Mouse (Mus musculus): ENCODE data around the gene Mllt3. TPM values are rescaled to one million over a fixed set of nuclear protein-coding genes. Genes with fewer than 3 reads are reported as not detected.

Gene Mllt3
- polyA plus RNA-seq (2012; ENCODE audit: insufficient read depth, low replicate concordance), result 0.69 and 4.0 TPM in 2 replicates

GRCm38 (mm10) chr4:88033216-88033653 lies at the start of gene Mllt3:
TSS of gene Mllt3 (minus strand) at chr4:88033364.
- Histone ChIP-seq H3K4me1 (peaks cover 22% of the 10 kb centered on the region), H3K9me3 (no peaks in the 10 kb centered on the region), H3K4me3 (replicated peaks) (peak within 1 kb of the TSS; percentile 95), H3K27me3 (replicated peaks) (peaks cover 10% of the 10 kb centered on the region), H3K36me3 (replicated peaks; ENCODE audit: low read length) (peaks cover 9% of the 10 kb centered on the region)
- TF ChIP-seq GATA1 (IDR thresholded peaks at IDR 0.05; ENCODE audit: borderline replicate concordance, low read length), result no peak
- TF ChIP-seq FLI1 (IDR thresholded peaks at IDR 0.05; ENCODE audit: low read length), result no peak

DNA sequence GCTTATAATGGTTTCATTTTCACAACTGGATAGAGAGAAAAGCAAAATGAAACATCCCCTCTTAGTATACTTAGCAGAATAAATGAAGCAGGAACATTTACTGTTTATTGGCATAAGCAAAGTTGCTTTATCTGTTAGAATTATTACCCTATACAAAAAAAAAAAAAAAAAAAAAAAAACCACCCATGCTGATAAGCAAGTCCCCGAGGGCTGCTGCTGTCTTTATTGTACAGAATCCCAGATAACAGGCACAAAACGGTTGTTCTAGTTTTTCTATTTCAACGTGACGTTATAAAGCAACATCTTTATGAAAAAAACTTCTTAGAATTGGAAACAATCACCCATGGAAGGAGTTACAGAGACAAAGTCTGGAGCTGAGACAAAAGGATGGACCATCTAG lies 49.2 kb upstream of the Mllt3 start:
- H3K36me3 ChIP-seq (replicated peaks; ENCODE audit: low read length), result no peaks in the 10 kb centered on the region
- H3K27me3 ChIP-seq (replicated peaks), result no peaks in the 10 kb centered on the region
- H3K4me1 ChIP-seq, result peaks cover 13% of the 10 kb centered on the region
- TF ChIP-seq GATA1 (IDR thresholded peaks at IDR 0.05; ENCODE audit: borderline replicate concordance, low read length) (no peak), FLI1 (IDR thresholded peaks at IDR 0.05; ENCODE audit: low read length) (no peak)
- no peak overlapping the region for H3K4me3 ChIP-seq (replicated peaks)
- H3K9me3 ChIP-seq, result no peaks in the 10 kb centered on the region

DNA sequence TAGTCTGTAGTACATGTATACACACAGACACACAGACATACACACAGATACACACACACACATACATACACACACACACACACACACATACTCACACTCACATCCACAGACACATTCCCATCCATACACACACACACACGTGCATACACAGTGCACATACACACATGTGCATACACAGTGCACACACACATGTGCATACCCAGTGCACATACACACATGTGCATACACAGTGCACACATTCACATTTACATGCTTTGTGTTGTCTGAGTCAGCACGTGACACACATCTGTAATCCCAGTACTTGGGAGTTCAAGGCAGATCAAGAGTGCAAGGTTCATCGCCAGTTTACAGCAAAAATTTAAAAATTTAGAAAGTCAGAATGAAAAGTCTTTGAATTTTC lies 48.7 kb upstream of the Mllt3 start:
- no peak for TF ChIP-seq FLI1 (IDR thresholded peaks at IDR 0.05; ENCODE audit: low read length)
- no peak for TF ChIP-seq GATA1 (IDR thresholded peaks at IDR 0.05; ENCODE audit: borderline replicate concordance, low read length)
- H3K36me3 ChIP-seq (replicated peaks; ENCODE audit: low read length), result no peaks in the 10 kb centered on the region
- peaks cover 13% of the 10 kb centered on the region for H3K4me1 ChIP-seq
- H3K27me3 ChIP-seq (replicated peaks), result no peaks in the 10 kb centered on the region
- peak overlapping the region; percentile 80 for H3K4me3 ChIP-seq (replicated peaks)
- H3K9me3 ChIP-seq, result no peaks in the 10 kb centered on the region

GRCm38 (mm10) chr4:88081417-88081816 lies 48.3 kb upstream of the Mllt3 start:
- Histone ChIP-seq H3K4me1 (peaks cover 13% of the 10 kb centered on the region), H3K4me3 (replicated peaks) (peak overlapping the region; percentile 81), H3K27me3 (replicated peaks) (no peaks in the 10 kb centered on the region), H3K9me3 (no peaks in the 10 kb centered on the region), H3K36me3 (replicated peaks; ENCODE audit: low read length) (no peaks in the 10 kb centered on the region)
- no peak for TF ChIP-seq GATA1 (IDR thresholded peaks at IDR 0.05; ENCODE audit: borderline replicate concordance, low read length)
- no peak for TF ChIP-seq FLI1 (IDR thresholded peaks at IDR 0.05; ENCODE audit: low read length)

GRCm38 (mm10) chr4:88078983-88079382 lies 45.8 kb upstream of the Mllt3 start:
- Histone ChIP-seq H3K36me3 (replicated peaks; ENCODE audit: low read length) (no peaks in the 10 kb centered on the region), H3K9me3 (no peaks in the 10 kb centered on the region), H3K27me3 (replicated peaks) (no peaks in the 10 kb centered on the region), H3K4me3 (replicated peaks) (no peak overlapping the region), H3K4me1 (peaks cover 13% of the 10 kb centered on the region)
- TF ChIP-seq FLI1 (IDR thresholded peaks at IDR 0.05; ENCODE audit: low read length) (no peak), GATA1 (IDR thresholded peaks at IDR 0.05; ENCODE audit: borderline replicate concordance, low read length) (no peak)

DNA sequence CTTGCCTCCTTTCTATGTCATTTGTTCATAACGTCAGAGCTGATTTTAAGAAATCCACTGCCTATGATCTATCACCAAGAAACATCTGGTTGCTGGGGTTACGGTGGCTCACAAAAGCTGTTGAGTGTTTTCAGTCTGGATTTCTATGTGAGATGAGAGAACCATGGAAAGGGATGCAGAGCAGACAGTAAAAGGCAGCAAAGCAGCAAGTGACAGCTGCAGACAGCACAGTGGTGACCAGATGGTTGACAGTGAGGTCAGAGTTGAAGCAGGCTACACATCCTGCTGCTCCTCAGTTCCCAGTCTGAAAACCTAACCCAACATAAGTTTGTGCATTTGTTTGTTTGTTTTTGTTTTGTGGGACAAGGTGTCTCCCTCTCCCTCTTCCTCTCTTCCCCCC lies 42.2 kb upstream of the Mllt3 start:
- TF ChIP-seq FLI1 (IDR thresholded peaks at IDR 0.05; ENCODE audit: low read length), result no peak
- TF ChIP-seq GATA1 (IDR thresholded peaks at IDR 0.05; ENCODE audit: borderline replicate concordance, low read length), result no peak
- Histone ChIP-seq H3K9me3 (peaks cover 12% of the 10 kb centered on the region), H3K4me1 (no peaks in the 10 kb centered on the region), H3K4me3 (replicated peaks) (no peak overlapping the region), H3K27me3 (replicated peaks) (no peaks in the 10 kb centered on the region), H3K36me3 (replicated peaks; ENCODE audit: low read length) (no peaks in the 10 kb centered on the region)

DNA sequence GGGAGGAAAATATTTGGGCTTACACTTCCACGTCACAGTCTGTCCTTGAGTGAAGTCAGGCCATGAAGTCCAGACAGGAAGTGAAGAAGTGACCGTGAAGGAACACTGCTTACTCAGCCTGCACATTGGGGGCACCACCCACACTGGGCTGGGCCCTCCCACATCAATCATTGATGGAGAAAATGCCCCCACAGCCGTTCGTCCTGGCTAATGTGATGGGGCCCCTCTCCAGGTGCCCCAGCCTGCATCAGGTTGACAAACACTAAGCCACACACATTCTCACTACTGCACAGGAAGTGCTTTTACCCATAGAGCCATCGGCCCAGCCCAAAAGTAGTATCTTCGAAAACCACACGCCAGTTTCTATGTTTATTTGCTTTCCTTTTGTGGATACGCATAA lies 13.1 kb upstream of the Mllt3 start:
- no peak for TF ChIP-seq GATA1 (IDR thresholded peaks at IDR 0.05; ENCODE audit: borderline replicate concordance, low read length)
- TF ChIP-seq FLI1 (IDR thresholded peaks at IDR 0.05; ENCODE audit: low read length), result no peak
- Histone ChIP-seq H3K36me3 (replicated peaks; ENCODE audit: low read length) (no peaks in the 10 kb centered on the region), H3K4me1 (peaks cover 9% of the 10 kb centered on the region), H3K9me3 (0 out of 2 replicates have a peak, but pooled peaks cover 6% of the 10 kb centered on the region), H3K4me3 (replicated peaks) (peak overlapping the region; percentile 50), H3K27me3 (replicated peaks) (peaks cover 2% of the 10 kb centered on the region)

GRCm38 (mm10) chr4:88045151-88045550 lies 12.0 kb upstream of the Mllt3 start:
- peaks cover 2% of the 10 kb centered on the region for H3K27me3 ChIP-seq (replicated peaks)
- TF ChIP-seq GATA1 (IDR thresholded peaks at IDR 0.05; ENCODE audit: borderline replicate concordance, low read length) (no peak), FLI1 (IDR thresholded peaks at IDR 0.05; ENCODE audit: low read length) (no peak)
- 0 out of 2 replicates have a peak, but pooled peaks cover 6% of the 10 kb centered on the region for H3K9me3 ChIP-seq
- no peak overlapping the region for H3K4me3 ChIP-seq (replicated peaks)
- no peaks in the 10 kb centered on the region for H3K36me3 ChIP-seq (replicated peaks; ENCODE audit: low read length)
- peaks cover 9% of the 10 kb centered on the region for H3K4me1 ChIP-seq

- peaks cover 10% of the 10 kb centered on the region for H3K27me3 ChIP-seq (replicated peaks)
Measured at GRCm38 (mm10) chr4:88035361-88035760, 2.2 kb upstream of the Mllt3 start.

DNA sequence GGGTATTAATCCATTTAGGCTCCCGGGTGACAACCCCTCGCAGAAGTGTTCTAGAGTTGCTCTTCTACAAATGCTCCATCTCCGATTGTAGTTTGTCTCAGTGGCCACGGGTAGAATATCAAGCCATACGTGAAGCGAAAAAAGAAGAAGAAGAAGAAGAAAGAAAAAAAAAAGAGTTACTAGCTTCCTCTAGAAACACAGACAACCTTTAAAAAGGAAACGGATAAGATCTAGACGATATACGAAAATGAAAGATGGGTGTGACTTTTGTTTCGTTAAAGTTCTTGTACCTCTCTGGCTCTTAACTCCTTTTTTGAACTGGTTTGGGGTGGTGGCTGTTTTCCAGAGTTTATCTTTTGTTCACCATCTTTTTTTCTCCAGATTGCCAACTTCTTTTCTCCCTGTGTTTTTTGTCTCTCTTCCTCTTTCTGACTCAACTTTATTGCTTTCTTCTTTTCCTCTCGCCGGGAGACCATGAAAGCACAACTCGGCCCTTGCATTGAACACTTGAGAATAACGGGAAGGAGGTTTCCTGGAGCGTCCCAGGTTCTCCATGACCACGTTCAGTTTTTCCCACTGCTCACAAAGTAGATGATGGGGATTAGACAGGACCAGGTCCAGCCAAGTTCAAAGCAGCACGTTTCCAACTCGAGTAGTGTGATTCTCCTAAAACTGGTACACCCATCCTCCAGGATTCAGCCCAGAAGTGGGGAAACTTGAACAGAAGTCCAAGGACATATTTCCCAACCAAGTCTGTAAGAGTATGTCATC lies 1.4 kb upstream of the Mllt3 start:
- H3K9me3 ChIP-seq, result no peaks in the 10 kb centered on the region
- no peak for TF ChIP-seq FLI1 (IDR thresholded peaks at IDR 0.05; ENCODE audit: low read length)
- no peak for TF ChIP-seq GATA1 (IDR thresholded peaks at IDR 0.05; ENCODE audit: borderline replicate concordance, low read length)
- H3K27me3 ChIP-seq (replicated peaks), result peaks cover 10% of the 10 kb centered on the region
- peaks cover 7% of the 10 kb centered on the region for H3K36me3 ChIP-seq (replicated peaks; ENCODE audit: low read length)
- H3K4me1 ChIP-seq, result peaks cover 22% of the 10 kb centered on the region
- H3K4me3 ChIP-seq (replicated peaks), result peak overlapping the region; percentile 95

More at GRCm38 (mm10) chr4:88035361-88035760, 2.2 kb upstream of the Mllt3 start:
- H3K36me3 ChIP-seq (replicated peaks; ENCODE audit: low read length), result peaks cover 4% of the 10 kb centered on the region
- no peak for TF ChIP-seq FLI1 (IDR thresholded peaks at IDR 0.05; ENCODE audit: low read length)
- TF ChIP-seq GATA1 (IDR thresholded peaks at IDR 0.05; ENCODE audit: borderline replicate concordance, low read length), result no peak
- H3K4me3 ChIP-seq (replicated peaks), result peak overlapping the region; percentile 95
- H3K9me3 ChIP-seq, result no peaks in the 10 kb centered on the region
- peaks cover 27% of the 10 kb centered on the region for H3K4me1 ChIP-seq

Measured in megakaryocyte, embryonic 14.5 days (primary cell).